Mouse (Mus musculus): ENCODE results near the gene Gm28308. TPM values are rescaled to one million over a fixed set of nuclear protein-coding genes. Genes with fewer than 3 reads are reported as not detected.

Gm28308 gene
- total RNA-seq (2021), result not detected

- DNase-seq (ENCODE audit: low spot score), result no peak
- intact Hi-C loops (cut with DNase I), result no loop called here
Observed at GRCm38 (mm10) chr6:52213119-52213986, at the start of gene Gm28308, which contains the start of gene Hoxa3. Gene Gm28308 (minus strand): TSS chr6:52213339. Gene Hoxa3 (minus strand): TSS chr6:52213336.

- intact Hi-C loops (cut with DNase I), result loop anchor here (10.0 kb wide), 1 partner anchor 52 kb away; the partner anchor contains the start of gene Evx1
- DNase-seq (ENCODE audit: low spot score), result no peak
Observed at GRCm38 (mm10) chr6:52262463-52263320, 49.6 kb upstream of the Gm28308 start.

GRCm38 (mm10) chr6:52261751-52262462 is 48.8 kb upstream of the Gm28308 start:
- intact Hi-C loops (cut with DNase I), result loop anchor here (10.0 kb wide), 1 partner anchor 53 kb away; the partner anchor contains the start of gene Evx1
- DNase-seq (ENCODE audit: low spot score), result no peak

- no peak for DNase-seq (ENCODE audit: low spot score)
- intact Hi-C loops (cut with DNase I), result loop anchor here (10.0 kb wide), 1 partner anchor 54 kb away; the partner anchor contains the start of gene Evx1
Observed at GRCm38 (mm10) chr6:52260654-52261575, 47.8 kb upstream of the Gm28308 start, which contains the start of gene Hoxa13. Gene Hoxa13 (minus strand): TSS chr6:52260880.

- no peak for DNase-seq (ENCODE audit: low spot score)
- intact Hi-C loops (cut with DNase I), result loop anchor here (5.0 to 10.0 kb wide), 4 partner anchors 55 to 882 kb away; partner anchors contain the start of gene Evx1
Observed at GRCm38 (mm10) chr6:52259811-52260261, 46.7 kb upstream of the Gm28308 start.

GRCm38 (mm10) chr6:52259081-52259790 is 46.1 kb upstream of the Gm28308 start:
- intact Hi-C loops (cut with DNase I), result loop anchor here (5.0 kb wide), 3 partner anchors 318 to 883 kb away; no protein-coding TSS in a partner anchor
- DNase-seq (ENCODE audit: low spot score), result no peak

GRCm38 (mm10) chr6:52256956-52257355 is 43.8 kb upstream of the Gm28308 start:
- intact Hi-C loops (cut with DNase I), result loop anchor here (1.0 to 5.0 kb wide), 6 partner anchors 320 to 885 kb away; no protein-coding TSS in a partner anchor
- DNase-seq (ENCODE audit: low spot score), result peak; percentile 48

GRCm38 (mm10) chr6:52253511-52254500 is 40.7 kb upstream of the Gm28308 start:
- intact Hi-C loops (cut with DNase I), result no loop called here

GRCm38 (mm10) chr6:52252775-52253376 is 39.7 kb upstream of the Gm28308 start:
- intact Hi-C loops (cut with DNase I), result no loop called here
- no peak for DNase-seq (ENCODE audit: low spot score)

More at GRCm38 (mm10) chr6:52253511-52254500, 40.7 kb upstream of the Gm28308 start:
- DNase-seq (ENCODE audit: low spot score), result no peak

- intact Hi-C loops (cut with DNase I), result no loop called here
- DNase-seq (ENCODE audit: low spot score), result no peak
Observed at GRCm38 (mm10) chr6:52252016-52252774, 39.1 kb upstream of the Gm28308 start.

GRCm38 (mm10) chr6:52251177-52251879 is 38.2 kb upstream of the Gm28308 start:
- intact Hi-C loops (cut with DNase I), result no loop called here

GRCm38 (mm10) chr6:52249826-52250225 is 36.7 kb upstream of the Gm28308 start:
- DNase-seq (ENCODE audit: low spot score), result no peak
- intact Hi-C loops (cut with DNase I), result no loop called here

More at GRCm38 (mm10) chr6:52251177-52251879, 38.2 kb upstream of the Gm28308 start:
- no peak for DNase-seq (ENCODE audit: low spot score)

GRCm38 (mm10) chr6:52249415-52249738 is 36.2 kb upstream of the Gm28308 start:
- no peak for DNase-seq (ENCODE audit: low spot score)
- intact Hi-C loops (cut with DNase I), result no loop called here

GRCm38 (mm10) chr6:52248638-52249414 is 35.7 kb upstream of the Gm28308 start:
- no peak for DNase-seq (ENCODE audit: low spot score)
- intact Hi-C loops (cut with DNase I), result no loop called here
